Mouse (Mus musculus) liver, adult 2 months (tissue): ENCODE results near the gene Herc6. TPM values are rescaled to one million over a fixed set of nuclear protein-coding genes. Genes with fewer than 3 reads are reported as not detected.

Source experiments
- DNase-seq: peaks from one replicate; pipeline ENCODE4 v3.0.0-alpha.2; 2011; ENCODE audit warnings: low read depth, low spot score; ENCODE audit errors: extremely low read depth
- H3K27ac ChIP-seq: fragments of 200-500 bp; replicated peaks from 2 replicates; pipeline ENCODE4 v1.5.1; 2012; ENCODE audit warnings: low read depth, mild to moderate bottlenecking, control low read depth, inconsistent platforms, low read length; ENCODE audit not compliant: insufficient read depth
- H3K27me3 ChIP-seq: fragments of 200-500 bp; 2 replicates; pipeline ENCODE4 v1.6.1; 2012; ENCODE audit warnings: mild to moderate bottlenecking, moderate library complexity, low read length, inconsistent platforms; ENCODE audit not compliant: control insufficient read depth, insufficient read depth
- H3K36me3 ChIP-seq: fragments of 200-500 bp; 2 replicates; pipeline ENCODE4 v1.6.1; 2012; ENCODE audit warnings: low read length, inconsistent platforms; ENCODE audit not compliant: control insufficient read depth, insufficient read depth
- H3K4me1 ChIP-seq: fragments of 200-500 bp; 2 replicates; pipeline ENCODE4 v1.6.1; 2011; ENCODE audit warnings: low read length; ENCODE audit not compliant: control insufficient read depth, insufficient read depth
- H3K4me3 ChIP-seq: fragments of 200-500 bp; 2 replicates; pipeline ENCODE4 v1.5.1; 2011; ENCODE audit warnings: low read depth, mild to moderate bottlenecking, control low read depth, low read length, moderate library complexity; ENCODE audit not compliant: insufficient read depth
- H3K79me2 ChIP-seq: fragments of 200-500 bp; 2 replicates; pipeline ENCODE4 v1.6.1; 2012; ENCODE audit warnings: inconsistent platforms, mild to moderate bottlenecking, low read length, moderate library complexity; ENCODE audit not compliant: control insufficient read depth, insufficient read depth
- H3K9ac ChIP-seq: fragments of 200-500 bp; 2 replicates; pipeline ENCODE4 v1.6.1; 2012; ENCODE audit warnings: low read depth, mild to moderate bottlenecking, control low read depth, inconsistent platforms, low read length
- CTCF ChIP-seq: fragments of 200-500 bp; IDR thresholded peaks from 2 replicates; pipeline ENCODE4 v1.5.1; 2011; ENCODE audit warnings: low read depth, low read length, control low read depth
- POLR2A ChIP-seq: fragments of 200-500 bp; IDR thresholded peaks from 2 replicates; pipeline ENCODE4 v1.6.1; 2011; ENCODE audit warnings: low read length, control low read depth; ENCODE audit not compliant: insufficient read depth; ENCODE audit errors: extremely low read depth
- WGBS: fragments of 180-500 bp; shearing (Covaris S2); methylation state at CpG from one replicate; pipeline ENCODE4 v1.1.7; 2018; 5-methylcytosine and 5-hydroxymethylcytosine counted together
- polyA plus RNA-seq: library from polyadenylated mRNA; depleted of rRNA; stranded (reverse); fragments of >200 nt; gene quantifications from 2 replicates; pipeline ENCODE4 v1.2.3, GENCODE M21; 2012
- total RNA-seq: library from RNA; depleted of rRNA; stranded (reverse); fragments of >200 nt; gene quantifications from 2 replicates; pipeline ENCODE4 v1.2.3, GENCODE M21; 2014

Herc6 gene
- total and polyA plus RNA-seq, 2 experiments = 9.1 to 18.6 TPM

DNA sequence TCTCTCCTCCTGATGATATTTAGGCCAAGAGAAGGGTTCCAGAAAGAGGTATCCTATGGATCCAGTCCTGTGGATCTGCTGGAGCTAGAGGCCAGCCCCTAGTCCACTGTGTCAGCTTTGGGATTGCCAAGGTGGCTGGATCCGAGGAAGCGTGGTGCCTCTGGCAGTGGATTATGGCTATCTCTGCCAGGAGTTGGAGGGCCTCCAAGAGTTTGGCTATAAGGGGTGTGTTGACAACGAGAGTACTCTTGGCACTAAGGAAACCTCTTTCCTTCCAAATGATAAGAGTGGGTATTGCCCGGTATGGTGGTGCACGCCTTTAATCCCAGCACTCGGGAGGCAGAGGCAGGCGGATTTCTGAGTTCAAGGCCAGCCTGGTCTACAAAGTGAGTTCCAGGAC is 15.3 kb upstream of the Herc6 start:
- Histone ChIP-seq H3K4me3 (no peak overlapping the region), H3K79me2 (no peaks in the 10 kb centered on the region), H3K36me3 (no peaks in the 10 kb centered on the region), H3K27me3 (no peaks in the 10 kb centered on the region), H3K27ac (no peak overlapping the region), H3K4me1 (no peaks in the 10 kb centered on the region; the same call in 1 of the 2 replicates), H3K9ac (no peak overlapping the region)
- peak; percentile 84 for DNase-seq
- TF ChIP-seq POLR2A (no peak), CTCF (no peak)
- 24% methylated on average over 7 of the region's 7 CpGs for WGBS

DNA sequence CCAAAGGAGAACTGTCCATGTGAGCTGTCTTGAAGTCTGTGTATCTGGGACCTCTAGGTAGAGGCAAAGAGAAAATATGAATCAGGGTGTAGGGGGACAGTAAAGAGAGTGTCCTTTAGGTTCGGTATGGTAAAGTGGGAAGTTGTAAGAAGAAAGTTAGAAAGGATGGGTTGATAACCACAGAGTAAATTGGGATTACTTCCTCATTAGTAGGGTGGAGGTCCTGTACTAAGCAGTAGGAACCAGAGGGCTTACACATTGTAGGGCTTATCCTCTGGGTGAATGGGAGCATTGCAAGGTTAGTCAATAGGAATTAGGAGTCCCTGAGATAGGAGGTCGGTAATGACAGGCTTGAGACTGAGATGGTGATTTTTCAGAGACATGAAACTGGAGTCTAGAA is 13.2 kb upstream of the Herc6 start:
- peaks cover 2% of the 10 kb centered on the region for H3K4me1 ChIP-seq
- TF ChIP-seq POLR2A = no peak
- WGBS = 94% methylated on average over 2 of the region's 2 CpGs
- no peaks in the 10 kb centered on the region for H3K27me3 ChIP-seq
- DNase-seq = no peak
- H3K79me2 ChIP-seq = no peaks in the 10 kb centered on the region
- no peak overlapping the region for H3K4me3 ChIP-seq
- no peak overlapping the region for H3K9ac ChIP-seq
- no peaks in the 10 kb centered on the region for H3K36me3 ChIP-seq
- H3K27ac ChIP-seq = no peak overlapping the region

DNA sequence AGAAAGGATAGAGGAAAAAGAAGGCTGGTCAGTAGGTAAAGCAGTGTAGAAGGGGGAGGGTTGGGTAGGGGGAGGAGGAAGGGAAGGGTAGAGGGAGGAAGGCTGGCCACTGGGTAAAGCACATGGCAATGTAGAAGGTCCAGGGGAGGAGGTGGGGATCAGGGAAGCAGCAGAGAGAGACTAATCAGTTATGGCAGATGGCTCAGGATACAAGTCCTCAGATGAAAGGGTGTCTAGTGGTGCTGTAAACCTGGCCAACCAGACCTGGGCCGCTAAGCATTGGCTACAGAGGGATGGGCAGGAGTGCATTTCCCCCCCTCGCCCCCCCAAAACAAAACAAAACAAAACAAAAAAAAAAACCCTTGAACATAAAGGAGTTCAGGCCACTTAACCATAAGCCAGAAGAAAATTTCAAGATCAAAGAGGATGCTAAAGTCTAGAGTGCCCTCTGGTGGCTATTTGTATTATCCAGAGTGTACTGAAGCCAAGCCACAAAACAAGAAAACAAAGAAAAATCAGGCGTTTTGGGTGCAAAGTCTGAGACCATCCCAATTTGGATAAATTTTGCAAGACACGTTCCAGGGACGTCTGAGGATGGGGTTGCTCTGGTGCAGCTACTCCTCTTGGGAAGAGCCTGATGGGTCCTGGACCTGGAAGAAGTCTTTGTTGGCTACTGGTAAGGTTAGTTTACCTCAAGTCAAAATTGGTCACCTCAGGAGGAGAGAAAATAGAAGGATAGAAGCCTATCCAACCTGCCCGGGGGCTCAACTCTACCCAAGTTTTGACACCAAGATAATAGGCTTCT is 10.4 kb upstream of the Herc6 start:
- no peaks in the 10 kb centered on the region for H3K27me3 ChIP-seq
- H3K4me3 ChIP-seq = no peak overlapping the region
- TF ChIP-seq POLR2A (no peak), CTCF (peak; percentile 5; the same call in 1 of the 2 replicates)
- WGBS = 5% methylated on average over 6 of the region's 6 CpGs
- peak; percentile 72 for DNase-seq
- H3K4me1 ChIP-seq = peaks cover 2% of the 10 kb centered on the region
- no peaks in the 10 kb centered on the region for H3K36me3 ChIP-seq
- no peaks in the 10 kb centered on the region for H3K79me2 ChIP-seq
- H3K9ac ChIP-seq = no peak overlapping the region
- H3K27ac ChIP-seq = no peak overlapping the region

DNA sequence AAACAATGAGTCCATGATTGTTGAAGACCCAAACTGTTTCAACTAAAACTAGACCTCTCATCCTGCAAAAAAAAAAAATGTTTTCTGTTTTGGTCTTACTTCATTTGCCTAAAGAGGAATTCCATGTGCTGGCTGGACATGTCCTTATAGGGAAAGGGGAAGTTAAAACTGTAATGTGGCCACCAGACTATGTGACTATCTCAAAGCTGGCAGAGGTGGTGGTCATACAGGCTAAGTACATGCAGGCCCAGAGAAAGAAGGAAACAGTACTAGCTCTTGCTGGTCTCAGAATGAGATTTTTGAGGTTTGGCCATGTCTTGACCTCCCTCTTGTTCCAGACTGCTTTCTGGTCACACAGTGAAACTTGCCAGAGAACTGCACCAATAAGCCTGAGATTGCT is 9.2 kb upstream of the Herc6 start:
- Histone ChIP-seq H3K36me3 (no peaks in the 10 kb centered on the region), H3K27ac (no peak overlapping the region), H3K79me2 (no peaks in the 10 kb centered on the region), H3K4me1 (peaks cover 2% of the 10 kb centered on the region), H3K4me3 (no peak overlapping the region), H3K27me3 (no peaks in the 10 kb centered on the region), H3K9ac (no peak overlapping the region)
- TF ChIP-seq CTCF (no peak), POLR2A (no peak)
- DNase-seq = no peak

DNA sequence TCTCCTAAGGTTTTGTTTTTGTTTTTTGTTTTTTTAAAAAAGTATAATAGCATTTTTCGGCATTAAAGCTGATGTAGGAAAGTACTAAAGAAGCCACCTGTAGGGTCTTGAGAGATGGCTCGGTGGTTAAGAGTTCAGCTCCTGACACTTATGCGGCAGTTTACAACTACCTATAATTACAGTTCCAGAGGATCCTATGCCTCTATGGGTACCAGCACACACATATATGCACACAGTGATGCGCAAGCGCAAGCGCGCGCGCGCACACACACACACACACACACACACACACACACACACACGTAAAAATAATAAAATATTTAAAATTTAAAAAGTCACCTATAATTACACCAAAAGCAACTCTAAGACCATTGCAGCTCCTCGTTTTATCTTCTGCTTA is 795 bp downstream of the Herc6 start:
- H3K4me1 ChIP-seq = no peaks in the 10 kb centered on the region
- TF ChIP-seq CTCF (no peak), POLR2A (no peak)
- no peaks in the 10 kb centered on the region for H3K27me3 ChIP-seq
- H3K36me3 ChIP-seq = peaks cover 3% of the 10 kb centered on the region
- H3K79me2 ChIP-seq = no peaks in the 10 kb centered on the region
- no peak for DNase-seq
- peak overlapping the region; percentile 88 for H3K4me3 ChIP-seq
- no peak overlapping the region for H3K9ac ChIP-seq
- H3K27ac ChIP-seq = no peak overlapping the region
- WGBS = 81% methylated on average over 12 of the region's 12 CpGs

DNA sequence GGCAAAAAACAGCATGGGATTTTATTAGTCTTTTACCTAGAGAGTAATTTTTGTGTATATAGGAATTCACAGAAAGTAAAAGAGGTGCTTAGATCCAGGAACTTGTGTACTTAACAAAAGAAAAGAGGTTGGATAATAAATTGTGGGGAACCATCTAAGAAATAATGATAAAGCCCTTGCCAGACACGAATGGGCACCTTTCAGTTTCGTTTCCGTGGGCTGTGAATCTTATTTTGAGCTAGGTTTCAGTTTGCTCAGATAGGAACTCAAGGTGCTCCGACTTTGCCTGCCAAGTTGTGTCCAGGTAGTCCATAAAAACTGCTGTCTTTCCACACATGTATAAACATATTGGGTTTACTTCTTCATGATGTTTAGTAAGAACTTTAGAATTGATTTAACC is 1.6 kb downstream of the Herc6 start:
- H3K4me3 ChIP-seq = peak overlapping the region; percentile 33; the same call in 1 of the 2 replicates
- peaks cover 5% of the 10 kb centered on the region for H3K36me3 ChIP-seq
- H3K27me3 ChIP-seq = no peaks in the 10 kb centered on the region
- DNase-seq = peak; percentile 15
- 53% methylated on average over 4 of the region's 4 CpGs for WGBS
- H3K79me2 ChIP-seq = peaks cover under 1% of the 10 kb centered on the region; the same call in 1 of the 2 replicates
- TF ChIP-seq POLR2A (no peak), CTCF (no peak)
- H3K27ac ChIP-seq = no peak overlapping the region
- H3K4me1 ChIP-seq = no peaks in the 10 kb centered on the region
- H3K9ac ChIP-seq = no peak overlapping the region
